Mouse (Mus musculus) megakaryocyte, embryonic 14.5 days (primary cell): ENCODE results near the gene Nktr. TPM values are rescaled to one million over a fixed set of nuclear protein-coding genes. Genes with fewer than 3 reads are reported as not detected.

Source experiments
- H3K27me3 ChIP-seq: replicated peaks from 2 replicates; pipeline ENCODE3; 2012; ENCODE audit warnings: inconsistent platforms
- H3K36me3 ChIP-seq: replicated peaks from 2 replicates; pipeline ENCODE3; 2012; ENCODE audit warnings: low read length, inconsistent platforms, mixed read lengths
- H3K4me1 ChIP-seq: 2 replicates; pipeline ENCODE4 v1.6.1; 2012; ENCODE audit warnings: inconsistent platforms
- H3K4me3 ChIP-seq: replicated peaks from 2 replicates; pipeline ENCODE3; 2012; ENCODE audit warnings: moderate library complexity, mild to moderate bottlenecking, inconsistent platforms
- H3K9me3 ChIP-seq: 2 replicates; pipeline ENCODE4 v1.6.1; 2012; ENCODE audit warnings: inconsistent platforms
- FLI1 ChIP-seq: IDR thresholded peaks from 2 replicates; pipeline ENCODE4 v1.6.1; 2012; ENCODE audit warnings: low read length, inconsistent platforms, mixed read lengths
- GATA1 ChIP-seq: IDR thresholded peaks from 3 replicates; pipeline ENCODE4 v1.6.1; 2012; ENCODE audit warnings: mixed read lengths, low read length, inconsistent platforms, borderline replicate concordance
- polyA plus RNA-seq: library from polyadenylated mRNA; stranded (reverse); fragments of >175 nt; gene quantifications from 2 replicates; pipeline ENCODE4 v1.2.3, GENCODE M21; 2012; ENCODE audit warnings: low replicate concordance; ENCODE audit not compliant: insufficient read depth

The Nktr gene
- polyA plus RNA-seq, 1 experiment, result 4.4 TPM

GRCm38 (mm10) chr9:121681191-121681590 is 37.8 kb upstream of the Nktr start:
- peaks cover 46% of the 10 kb centered on the region for H3K4me1 ChIP-seq
- H3K36me3 ChIP-seq, result peaks cover 48% of the 10 kb centered on the region
- TF ChIP-seq GATA1 (no peak), FLI1 (no peak)
- H3K27me3 ChIP-seq, result peaks cover 65% of the 10 kb centered on the region
- no peaks in the 10 kb centered on the region for H3K9me3 ChIP-seq
- H3K4me3 ChIP-seq, result no peak overlapping the region

GRCm38 (mm10) chr9:121682037-121682680 is 36.8 kb upstream of the Nktr start:
- Histone ChIP-seq H3K9me3 (no peaks in the 10 kb centered on the region), H3K27me3 (peaks cover 55% of the 10 kb centered on the region), H3K4me1 (peaks cover 41% of the 10 kb centered on the region), H3K4me3 (no peak overlapping the region), H3K36me3 (peaks cover 50% of the 10 kb centered on the region)
- TF ChIP-seq GATA1 (no peak), FLI1 (no peak)

- H3K4me1 ChIP-seq, result peaks cover 20% of the 10 kb centered on the region
- H3K9me3 ChIP-seq, result no peaks in the 10 kb centered on the region
- H3K36me3 ChIP-seq, result peaks cover 73% of the 10 kb centered on the region
- peak overlapping the region; percentile 9 for H3K4me3 ChIP-seq
- H3K27me3 ChIP-seq, result peaks cover 30% of the 10 kb centered on the region
- TF ChIP-seq GATA1 (no peak), FLI1 (no peak)
Observed at GRCm38 (mm10) chr9:121684702-121685101, 34.3 kb upstream of the Nktr start.

- H3K9me3 ChIP-seq, result no peaks in the 10 kb centered on the region
- no peak for TF ChIP-seq FLI1
- peaks cover 1% of the 10 kb centered on the region for H3K27me3 ChIP-seq
- no peak overlapping the region for H3K4me3 ChIP-seq
- peaks cover 83% of the 10 kb centered on the region for H3K36me3 ChIP-seq
- H3K4me1 ChIP-seq, result peaks cover 12% of the 10 kb centered on the region; the same call in 1 of the 2 replicates
Observed at GRCm38 (mm10) chr9:121690200-121690651, 28.7 kb upstream of the Nktr start.

- peaks cover 10% of the 10 kb centered on the region; the same call in 1 of the 2 replicates for H3K4me1 ChIP-seq
- no peak overlapping the region for H3K4me3 ChIP-seq
- TF ChIP-seq GATA1 (no peak), FLI1 (no peak)
- H3K36me3 ChIP-seq, result peaks cover 83% of the 10 kb centered on the region
- H3K27me3 ChIP-seq, result peaks cover 2% of the 10 kb centered on the region
- H3K9me3 ChIP-seq, result no peaks in the 10 kb centered on the region
Observed at GRCm38 (mm10) chr9:121690734-121691133, 28.2 kb upstream of the Nktr start.

GRCm38 (mm10) chr9:121694736-121695135 is 24.2 kb upstream of the Nktr start:
- peaks cover 2% of the 10 kb centered on the region for H3K27me3 ChIP-seq
- no peaks in the 10 kb centered on the region for H3K9me3 ChIP-seq
- H3K4me3 ChIP-seq, result no peak overlapping the region
- peaks cover 76% of the 10 kb centered on the region for H3K36me3 ChIP-seq
- H3K4me1 ChIP-seq, result peaks cover 7% of the 10 kb centered on the region
- TF ChIP-seq FLI1, result no peak

GRCm38 (mm10) chr9:121696626-121697025 is 22.3 kb upstream of the Nktr start:
- TF ChIP-seq GATA1 (no peak), FLI1 (no peak)
- Histone ChIP-seq H3K4me1 (peaks cover 10% of the 10 kb centered on the region), H3K27me3 (peaks cover 2% of the 10 kb centered on the region), H3K36me3 (peaks cover 68% of the 10 kb centered on the region), H3K9me3 (no peaks in the 10 kb centered on the region), H3K4me3 (no peak overlapping the region)

GRCm38 (mm10) chr9:121697150-121698049 is 21.6 kb upstream of the Nktr start:
- Histone ChIP-seq H3K4me3 (no peak overlapping the region), H3K36me3 (peaks cover 61% of the 10 kb centered on the region), H3K4me1 (peaks cover 13% of the 10 kb centered on the region), H3K9me3 (no peaks in the 10 kb centered on the region), H3K27me3 (peaks cover 2% of the 10 kb centered on the region)
- TF ChIP-seq GATA1 (no peak), FLI1 (no peak)

GRCm38 (mm10) chr9:121704261-121704645 is 14.7 kb upstream of the Nktr start:
- peak overlapping the region; percentile 97 for H3K4me3 ChIP-seq
- no peaks in the 10 kb centered on the region for H3K9me3 ChIP-seq
- no peaks in the 10 kb centered on the region for H3K27me3 ChIP-seq
- TF ChIP-seq FLI1 (no peak), GATA1 (no peak)
- H3K36me3 ChIP-seq, result peaks cover 18% of the 10 kb centered on the region
- H3K4me1 ChIP-seq, result peaks cover 71% of the 10 kb centered on the region
